Mouse (Mus musculus): ENCODE measurements at regions not wholly inside any gene's neighbourhood (a gene's known extent, or its start where the extent isn't known, plus 50 kb on each side); places are given as distances from the start of the nearest gene placed in this dataset.
"Not testable (repeated sequence)": the region's sequence is repeated elsewhere in the genome, so short reads cannot be mapped to it uniquely, and the experiment has no call there.

GRCm38 (mm10) chr12:46636888-46637287 lies 181.8 kb downstream of the Nova1 start:
- no peak for DNase-seq
- intact Hi-C loops (cut with DNase I), result no loop called here
- Histone ChIP-seq H3K36me3 (ENCODE audit: control insufficient read depth, insufficient read depth, low read length) (no peaks in the 10 kb centered on the region), H3K4me3 (no peak overlapping the region), H3K4me1 (ENCODE audit: control insufficient read depth, insufficient read depth, low read length) (no peaks in the 10 kb centered on the region), H3K27ac (no peak overlapping the region), H3K9ac (ENCODE audit: low read depth, low read length) (no peak overlapping the region), H3K79me2 (replicated peaks; ENCODE audit: control insufficient read depth, insufficient read depth, low read length) (no peaks in the 10 kb centered on the region), H3K27me3 (ENCODE audit: control insufficient read depth, insufficient read depth, low read length) (no peaks in the 10 kb centered on the region)
- no peak for TF ChIP-seq CTCF (IDR thresholded peaks at IDR 0.05)
- no peak for TF ChIP-seq EP300 (IDR thresholded peaks at IDR 0.05; ENCODE audit: insufficient read depth, low read depth, low read length)
- no peak for TF ChIP-seq POLR2A (IDR thresholded peaks at IDR 0.05; ENCODE audit: insufficient read depth, low read depth, low read length)

- Histone ChIP-seq H3K4me1 (ENCODE audit: control insufficient read depth, insufficient read depth, low read length) (no peaks in the 10 kb centered on the region), H3K9ac (ENCODE audit: low read depth, low read length) (no peak overlapping the region), H3K27me3 (ENCODE audit: control insufficient read depth, insufficient read depth, low read length) (no peaks in the 10 kb centered on the region), H3K79me2 (replicated peaks; ENCODE audit: control insufficient read depth, insufficient read depth, low read length) (no peaks in the 10 kb centered on the region), H3K4me3 (no peak overlapping the region), H3K27ac (no peak overlapping the region), H3K36me3 (ENCODE audit: control insufficient read depth, insufficient read depth, low read length) (no peaks in the 10 kb centered on the region)
- WGBS, result 16% methylated on average over 6 of the region's 6 CpGs
- TF ChIP-seq POLR2A (IDR thresholded peaks at IDR 0.05; ENCODE audit: insufficient read depth, low read depth, low read length) (no peak), CTCF (IDR thresholded peaks at IDR 0.05) (peak; percentile 59), EP300 (IDR thresholded peaks at IDR 0.05; ENCODE audit: insufficient read depth, low read depth, low read length) (no peak)
- intact Hi-C loops (cut with DNase I), result no loop called here
- DNase-seq, result peak in 1 of 2 experiments; percentile 5
These were observed 183.5 kb downstream of the Nova1 start for GRCm38 (mm10) chr12:46635125-46635772.

- intact Hi-C loops (cut with DNase I), result no loop called here
- no peaks in the 10 kb centered on the region for H3K4me1 ChIP-seq (ENCODE audit: control insufficient read depth, insufficient read depth, low read length)
- H3K27ac ChIP-seq, result no peak overlapping the region
- WGBS, result 29% methylated on average over 1 of the region's 1 CpGs
- no peaks in the 10 kb centered on the region for H3K27me3 ChIP-seq (ENCODE audit: control insufficient read depth, insufficient read depth, low read length)
- H3K9ac ChIP-seq (ENCODE audit: low read depth, low read length), result no peak overlapping the region
- TF ChIP-seq POLR2A (IDR thresholded peaks at IDR 0.05; ENCODE audit: insufficient read depth, low read depth, low read length) (no peak), CTCF (IDR thresholded peaks at IDR 0.05) (no peak), EP300 (IDR thresholded peaks at IDR 0.05; ENCODE audit: insufficient read depth, low read depth, low read length) (no peak)
- DNase-seq, result no peak
- no peaks in the 10 kb centered on the region for H3K79me2 ChIP-seq (replicated peaks; ENCODE audit: control insufficient read depth, insufficient read depth, low read length)
- H3K36me3 ChIP-seq (ENCODE audit: control insufficient read depth, insufficient read depth, low read length), result no peaks in the 10 kb centered on the region
- no peak overlapping the region for H3K4me3 ChIP-seq
These were observed 184.0 kb downstream of the Nova1 start for GRCm38 (mm10) chr12:46634771-46635124.

GRCm38 (mm10) chr12:46632384-46632783 lies 186.3 kb downstream of the Nova1 start:
- DNase-seq; H3K9ac ChIP-seq (ENCODE audit: low read depth, low read length); intact Hi-C loops (cut with DNase I): not testable (repeated sequence)

GRCm38 (mm10) chr12:46627320-46627719 lies 191.4 kb downstream of the Nova1 start:
- no peak overlapping the region for H3K27ac ChIP-seq
- no peaks in the 10 kb centered on the region for H3K79me2 ChIP-seq (replicated peaks; ENCODE audit: control insufficient read depth, insufficient read depth, low read length)
- DNase-seq, result no peak
- TF ChIP-seq EP300 (IDR thresholded peaks at IDR 0.05; ENCODE audit: insufficient read depth, low read depth, low read length) (no peak), CTCF (IDR thresholded peaks at IDR 0.05) (no peak), POLR2A (IDR thresholded peaks at IDR 0.05; ENCODE audit: insufficient read depth, low read depth, low read length) (no peak)
- no peak overlapping the region for H3K4me3 ChIP-seq
- no peaks in the 10 kb centered on the region for H3K4me1 ChIP-seq (ENCODE audit: control insufficient read depth, insufficient read depth, low read length)
- H3K27me3 ChIP-seq (ENCODE audit: control insufficient read depth, insufficient read depth, low read length), result no peaks in the 10 kb centered on the region
- 82% methylated on average over 2 of the region's 2 CpGs for WGBS
- intact Hi-C loops (cut with DNase I), result no loop called here
- H3K36me3 ChIP-seq (ENCODE audit: control insufficient read depth, insufficient read depth, low read length), result no peaks in the 10 kb centered on the region
- no peak overlapping the region for H3K9ac ChIP-seq (ENCODE audit: low read depth, low read length)

More at GRCm38 (mm10) chr12:46632384-46632783, 186.3 kb downstream of the Nova1 start:
- H3K4me1 ChIP-seq (ENCODE audit: control insufficient read depth, insufficient read depth, low read length); H3K4me3 ChIP-seq; H3K27me3 ChIP-seq (ENCODE audit: control insufficient read depth, insufficient read depth, low read length); H3K79me2 ChIP-seq (replicated peaks; ENCODE audit: control insufficient read depth, insufficient read depth, low read length); H3K27ac ChIP-seq; H3K36me3 ChIP-seq (ENCODE audit: control insufficient read depth, insufficient read depth, low read length): not testable (repeated sequence)

- Histone ChIP-seq H3K4me3 (no peak overlapping the region), H3K79me2 (replicated peaks; ENCODE audit: control insufficient read depth, insufficient read depth, low read length) (no peaks in the 10 kb centered on the region), H3K27ac (no peak overlapping the region), H3K36me3 (ENCODE audit: control insufficient read depth, insufficient read depth, low read length) (no peaks in the 10 kb centered on the region), H3K9ac (ENCODE audit: low read depth, low read length) (no peak overlapping the region), H3K4me1 (ENCODE audit: control insufficient read depth, insufficient read depth, low read length) (no peaks in the 10 kb centered on the region), H3K27me3 (ENCODE audit: control insufficient read depth, insufficient read depth, low read length) (no peaks in the 10 kb centered on the region)
- no peak for DNase-seq
- 64% methylated on average over 2 of the region's 2 CpGs for WGBS
- TF ChIP-seq POLR2A (IDR thresholded peaks at IDR 0.05; ENCODE audit: insufficient read depth, low read depth, low read length) (no peak), CTCF (IDR thresholded peaks at IDR 0.05) (no peak), EP300 (IDR thresholded peaks at IDR 0.05; ENCODE audit: insufficient read depth, low read depth, low read length) (no peak)
- intact Hi-C loops (cut with DNase I), result no loop called here
These were observed 207.3 kb downstream of the Nova1 start for GRCm38 (mm10) chr12:46611439-46611838.
